In the genomic region with DNA sequence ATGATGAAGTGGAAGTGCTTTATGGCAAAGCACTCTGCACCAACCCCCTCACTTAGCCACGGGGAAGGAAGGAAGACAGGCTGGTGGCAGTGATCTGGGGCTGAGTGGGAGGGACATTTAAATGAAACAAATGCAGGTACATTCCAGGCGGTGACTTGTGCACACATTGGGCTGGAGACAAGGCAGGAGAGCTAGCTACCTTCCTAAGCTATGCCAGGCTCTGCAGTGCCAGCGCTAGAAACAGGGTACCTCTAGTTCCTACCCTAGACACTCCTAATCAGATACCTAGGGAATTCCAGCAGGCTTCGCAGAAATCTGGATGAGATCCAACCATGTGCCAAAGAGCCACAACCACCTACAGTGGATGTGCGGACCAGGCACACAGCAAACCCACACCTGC, we compare ENCODE assay signal across 19 mouse cellular contexts. TPM values are rescaled to one million over a fixed set of nuclear protein-coding genes. Genes with fewer than 3 reads are reported as not detected.
DNase-seq lines count a peak whose midpoint lies in the region; ATAC-seq and TF ChIP-seq lines count a peak whose summit lies in the region.
"Had no signal": no experiment of that assay in that cellular context is flagged by ENCODE, and none has a peak within 500 bp of the region (broad histone marks: within the 10 kb centered on the region; RNA-seq: fewer than 3 reads in every experiment).

No protein-coding gene starts in this region.

- H3K4me3 ChIP-seq in left cerebral cortex, adult 2 months, result no peak overlapping the region
- H3K4me3 ChIP-seq in neural tube, embryonic 15.5 days (replicated peaks), result no peak overlapping the region
- H3K4me3 ChIP-seq: embryonic facial prominence, embryonic 13.5 days; erythroblast, embryonic 14.5 days; forebrain, embryonic 13.5 days; heart, embryonic 15.5 days; hindbrain, embryonic 13.5 days; limb, embryonic 10.5 days; midbrain, embryonic 10.5 days; myocyte; neural tube, embryonic 13.5 days had no signal

- peak; percentile 88 for DNase-seq in heart, adult 11 months
- DNase-seq in heart, adult 9 months (ENCODE audit: low spot score in 2 of 2), result no peak
- DNase-seq in right cerebral cortex, adult 2 months (ENCODE audit: low spot score in 2 of 2), result peak; percentile 55 to 56
- DNase-seq in right cerebral cortex, postnatal 4 days, result no peak
- DNase-seq in left cerebral cortex, adult 2 months (ENCODE audit: extremely low spot score in 1 of 2, low spot score in 2 of 2), result peak; percentile 23 to 32
- DNase-seq in cerebellum, adult 18-20 months, result no peak
- DNase-seq: kidney, adult 11 months had no signal

- H3K4me2 ChIP-seq in neural tube, embryonic 15.5 days, result no peak overlapping the region
- H3K4me2 ChIP-seq: embryonic facial prominence, embryonic 13.5 days; forebrain, embryonic 13.5 days; heart, embryonic 15.5 days; hindbrain, embryonic 13.5 days; neural tube, embryonic 13.5 days had no signal

- peak overlapping the region; percentile 26; the same call in 1 of the 2 replicates for H3K27ac ChIP-seq in left cerebral cortex, adult 2 months
- H3K27ac ChIP-seq in neural tube, embryonic 15.5 days (replicated peaks), result no peak overlapping the region
- H3K27ac ChIP-seq: embryonic facial prominence, embryonic 13.5 days; forebrain, embryonic 13.5 days; heart, embryonic 15.5 days; hindbrain, embryonic 13.5 days; limb, embryonic 10.5 days; midbrain, embryonic 10.5 days; neural tube, embryonic 13.5 days had no signal

- H3K9ac ChIP-seq in neural tube, embryonic 15.5 days (replicated peaks), result no peak overlapping the region
- H3K9ac ChIP-seq: embryonic facial prominence, embryonic 13.5 days; forebrain, embryonic 13.5 days; heart, embryonic 15.5 days; hindbrain, embryonic 13.5 days; neural tube, embryonic 13.5 days had no signal

- no peaks in the 10 kb centered on the region for H3K36me3 ChIP-seq in neural tube, embryonic 15.5 days
- H3K36me3 ChIP-seq: embryonic facial prominence, embryonic 13.5 days; heart, embryonic 15.5 days; hindbrain, embryonic 13.5 days; limb, embryonic 10.5 days; midbrain, embryonic 10.5 days; neural tube, embryonic 13.5 days had no signal

- 65% methylated on average over 5 of the region's 5 CpGs for WGBS in neural tube, embryonic 15.5 days

- H3K9me3 ChIP-seq in neural tube, embryonic 15.5 days (replicated peaks), result no peaks in the 10 kb centered on the region
- H3K9me3 ChIP-seq: embryonic facial prominence, embryonic 13.5 days; forebrain, embryonic 13.5 days; heart, embryonic 15.5 days; hindbrain, embryonic 13.5 days; limb, embryonic 10.5 days; midbrain, embryonic 10.5 days; neural tube, embryonic 13.5 days had no signal

- intact Hi-C loops in left cerebral cortex, adult 2 months (cut with DNase I), result no loop called here

- H3K27me3 ChIP-seq in neural tube, embryonic 15.5 days (replicated peaks), result 0 out of 2 replicates have a peak, but pooled peaks cover 7% of the 10 kb centered on the region
- H3K27me3 ChIP-seq: neural tube, embryonic 13.5 days had no signal

- H3K4me1 ChIP-seq in neural tube, embryonic 15.5 days, result 0 out of 2 replicates have a peak, but pooled peaks cover 4% of the 10 kb centered on the region
- H3K4me1 ChIP-seq: forebrain, embryonic 13.5 days; neural tube, embryonic 13.5 days had no signal

- no peak; the same call in 1 of the 2 replicates for ATAC-seq in neural tube, embryonic 15.5 days (ENCODE audit: low FRiP score)
- ATAC-seq: CD4-positive, CD25-positive, alpha-beta regulatory T cell, adult 4 months; forebrain, embryonic 13.5 days; midbrain, embryonic 16.5 days had no signal

- no peak for TF ChIP-seq CTCF in left cerebral cortex, adult 2 months (IDR thresholded peaks at IDR 0.05)

RNA-seq across cellular contexts. Expression of gene Bms1, which starts 46.5 kb away (rescaled TPM):
- 10 to 100 TPM; 28.7 to 31.2 TPM for total RNA-seq in left cerebral cortex, adult 2 months (2021)
- polyA plus RNA-seq in neural tube, embryonic 15.5 days (2015; fragmentation: Nextera tagmentation; extraction: Ambion mirVana), result 18.4 and 24.0 TPM in 2 replicates

Comparison
In these comparisons a context has a peak if more than half of its experiments do, and no peak if none do; other contexts are left out.
1. DNase-seq: peak in heart, adult 11 months (single experiment), right cerebral cortex, adult 2 months (2 of 2) and left cerebral cortex, adult 2 months (2 of 2); none in heart, adult 9 months (0 of 2), right cerebral cortex, postnatal 4 days (single experiment) and cerebellum, adult 18-20 months (0 of 2).